Mouse (Mus musculus): Measurements from ENCODE around the gene Arhgap17.

Arhgap17 gene

GRCm38 (mm10) chr7:123368778-123369746 is 653 bp downstream of the Arhgap17 start:
- DNase-seq (ENCODE audit: low spot score) = peak; percentile 73

DNA sequence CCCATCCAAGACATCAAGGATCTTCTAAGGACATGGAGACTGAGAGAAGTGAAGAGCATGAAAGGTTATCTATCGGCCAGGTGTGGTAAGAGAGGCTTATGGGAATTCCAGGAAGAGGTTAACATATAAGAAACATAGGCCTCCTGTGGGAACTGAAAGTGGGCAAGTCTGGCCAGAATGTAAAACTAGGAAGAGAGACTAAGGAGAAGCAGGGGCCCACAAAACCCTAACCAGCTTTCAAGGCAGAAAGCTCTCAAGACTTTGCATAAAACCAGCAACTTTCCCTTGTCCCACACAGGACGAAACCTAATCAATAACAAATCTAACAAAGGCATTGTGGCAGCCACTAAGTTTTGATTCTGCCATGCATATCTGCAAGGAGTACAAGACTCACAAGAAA is 1.5 kb downstream of the Arhgap17 start:
- no peak for DNase-seq (ENCODE audit: low spot score)

DNA sequence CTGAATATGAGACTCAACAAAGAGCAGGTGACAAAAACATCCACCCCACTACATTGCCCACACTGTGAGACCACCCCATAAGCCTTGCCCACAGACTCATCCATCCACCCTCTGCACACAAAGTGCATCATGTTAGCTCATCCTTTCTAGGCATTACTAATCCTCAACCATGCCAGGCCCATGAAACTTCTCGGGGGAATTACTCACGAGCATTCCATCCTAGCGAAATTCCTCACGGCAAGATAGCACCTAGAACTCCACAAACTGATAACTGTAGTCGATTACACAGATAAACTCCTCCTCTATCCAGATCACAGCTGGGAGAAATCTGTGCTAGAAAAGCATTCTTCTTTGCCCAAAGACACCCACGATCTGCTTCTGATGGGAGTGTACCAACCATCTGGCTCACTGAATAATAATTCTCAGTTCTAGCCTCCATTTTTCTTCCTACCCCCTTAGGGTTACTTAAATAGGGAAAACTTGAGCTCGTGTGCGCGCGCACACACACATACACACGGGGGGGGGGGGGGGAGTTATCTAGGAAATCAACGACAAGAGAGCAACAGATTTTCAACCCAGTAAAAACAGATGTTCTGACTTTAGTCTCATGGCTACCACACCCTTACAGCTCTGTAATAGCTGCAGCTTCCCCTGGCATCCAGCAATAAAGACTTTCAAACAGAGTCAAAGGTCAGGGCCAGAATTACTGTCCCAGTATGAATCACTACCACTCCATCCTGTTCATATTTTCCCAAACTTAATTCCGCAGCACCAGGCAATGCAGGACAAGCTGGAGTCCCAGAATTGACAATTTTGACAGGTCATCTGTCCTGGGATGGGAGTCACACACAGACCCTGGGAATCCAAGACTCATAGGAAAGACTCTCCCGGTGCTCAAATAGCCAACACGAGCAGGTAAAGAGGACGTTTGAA is 2.2 kb downstream of the Arhgap17 start:
- DNase-seq (ENCODE audit: low spot score) = no peak

DNA sequence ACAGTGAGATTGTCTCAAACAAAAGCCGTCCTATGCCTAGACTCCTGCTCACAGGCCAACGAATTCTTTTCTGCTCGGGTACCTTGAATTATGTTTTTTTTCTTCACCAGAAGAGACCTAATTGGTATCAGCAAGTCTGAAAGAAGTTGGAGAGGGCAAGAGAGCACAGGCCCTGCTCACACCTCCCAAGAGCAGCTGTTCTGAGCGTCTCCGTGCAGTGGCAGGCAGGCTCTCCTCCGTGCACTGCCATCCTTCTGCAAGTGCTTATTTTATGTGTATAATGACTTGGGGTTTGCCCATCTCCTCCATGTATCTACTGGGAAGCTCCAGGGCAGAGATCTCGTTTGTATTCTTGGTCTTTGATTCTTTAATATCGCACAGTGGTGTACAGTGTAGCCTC is 2.9 kb downstream of the Arhgap17 start:
- no peak for DNase-seq (ENCODE audit: low spot score)

GRCm38 (mm10) chr7:123365876-123366741 is 3.6 kb downstream of the Arhgap17 start:
- DNase-seq (ENCODE audit: low spot score) = no peak

DNA sequence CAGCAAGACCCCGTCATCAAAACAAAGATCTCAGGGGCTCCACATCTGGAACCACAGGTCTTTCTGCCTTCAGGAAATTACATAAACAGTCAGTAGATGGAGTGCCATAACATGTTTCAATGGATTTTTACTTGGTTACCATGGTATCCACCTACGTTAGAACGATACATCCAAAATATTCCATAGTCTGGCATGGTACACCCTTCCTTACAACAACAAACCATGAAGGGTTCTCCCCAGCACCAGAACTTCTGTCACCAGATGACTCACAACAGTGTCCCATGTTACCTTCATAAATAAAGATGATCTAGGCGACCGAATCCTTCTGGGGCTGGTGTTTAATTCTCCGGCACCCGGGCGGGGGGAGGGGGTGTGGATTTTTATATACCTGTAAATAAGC is 5.7 kb downstream of the Arhgap17 start:
- DNase-seq (ENCODE audit: low spot score) = no peak

DNA sequence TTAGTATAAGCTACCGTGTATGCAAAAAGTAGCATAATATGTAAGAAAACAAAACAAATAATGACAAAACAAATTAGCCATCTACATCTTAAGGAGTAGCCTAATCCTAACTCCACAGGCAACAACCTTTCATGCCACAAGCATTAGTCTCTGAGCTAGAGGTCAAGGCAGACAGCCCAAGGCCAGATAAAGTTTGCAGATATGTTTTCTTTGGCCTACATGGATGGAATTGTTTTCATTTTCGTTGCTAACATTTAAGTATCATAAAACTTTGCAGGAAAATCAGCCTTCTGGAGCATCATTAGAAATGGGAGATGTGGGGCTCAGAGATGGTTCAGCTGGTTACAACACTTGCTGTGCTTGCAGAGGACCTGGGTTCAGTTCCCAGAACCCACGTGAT is 6.9 kb downstream of the Arhgap17 start:
- no peak for DNase-seq (ENCODE audit: low spot score)

DNA sequence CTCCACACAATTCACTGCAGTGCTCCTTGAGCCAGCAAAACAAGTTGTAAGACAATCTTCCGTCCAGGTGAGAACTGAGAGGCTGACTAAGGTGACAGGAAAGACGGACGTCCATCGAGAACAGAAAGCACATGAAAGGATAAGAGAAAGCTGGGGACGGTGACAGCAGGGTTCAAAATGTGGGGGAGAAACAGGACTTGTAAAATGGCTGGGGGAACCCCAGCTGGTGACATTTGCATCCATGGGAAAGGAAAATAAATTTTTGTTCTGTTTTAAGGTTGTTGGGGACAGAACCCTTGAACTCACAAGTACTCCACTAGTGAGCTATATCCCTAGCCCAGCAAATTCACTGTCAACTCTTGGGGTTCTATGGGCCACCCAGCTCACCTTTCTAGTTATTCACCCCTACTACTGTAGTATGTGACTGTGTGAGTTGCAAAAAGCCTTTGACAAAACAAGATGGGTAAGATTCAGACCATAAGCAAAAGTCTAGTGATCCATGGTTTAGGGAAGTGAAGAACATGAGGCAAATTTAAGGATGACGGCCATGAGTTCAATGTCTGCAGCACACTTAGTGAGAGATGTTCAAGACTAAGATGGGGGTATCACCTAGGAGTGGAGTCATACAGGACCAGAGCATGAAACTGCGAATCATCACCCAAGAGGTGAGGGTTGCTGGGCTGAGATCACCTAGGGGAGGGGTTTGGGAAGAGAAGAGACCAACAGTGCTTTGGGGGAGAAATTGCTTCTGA is 8.3 kb downstream of the Arhgap17 start:
- DNase-seq (ENCODE audit: low spot score) = no peak

DNA sequence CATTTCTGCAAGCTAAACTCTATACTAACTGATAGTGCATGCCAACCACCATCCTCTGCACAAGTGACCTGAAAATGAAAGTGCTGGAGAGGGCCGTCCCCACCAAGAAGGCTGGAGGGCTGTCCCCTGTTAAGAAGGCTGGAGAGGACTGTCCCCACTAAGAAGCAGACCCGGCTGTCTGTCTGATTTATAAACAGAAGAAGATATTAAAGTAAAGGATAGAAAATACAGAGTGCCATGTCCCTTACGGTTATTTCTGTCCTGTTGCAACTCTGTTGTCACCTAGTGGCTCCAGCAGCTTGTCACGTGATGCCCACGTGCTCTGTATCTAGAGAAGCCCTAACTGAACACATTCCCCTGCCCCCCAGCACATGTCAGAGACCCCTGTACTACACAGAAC is 9.5 kb downstream of the Arhgap17 start:
- no peak for DNase-seq (ENCODE audit: low spot score)

DNA sequence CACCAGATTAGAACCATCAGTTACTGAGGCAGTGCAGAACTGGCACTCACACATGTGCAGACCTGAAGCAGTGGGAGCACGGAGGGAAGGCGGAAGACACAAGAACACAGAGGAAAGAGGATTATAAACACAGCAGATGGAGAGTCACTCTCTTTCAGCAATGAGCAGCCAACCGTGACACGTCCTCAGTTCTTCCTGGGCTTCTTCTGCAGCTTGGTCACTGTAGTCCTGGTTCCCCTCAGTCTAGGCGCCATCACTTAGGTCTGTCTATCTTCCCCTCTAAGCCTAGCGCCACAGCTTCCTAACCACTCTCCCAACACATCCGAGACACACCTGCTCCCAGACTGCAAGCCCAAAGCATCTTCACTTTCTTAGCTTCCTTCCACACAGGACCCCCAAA is 10.6 kb downstream of the Arhgap17 start:
- peak; percentile 23 for DNase-seq (ENCODE audit: low spot score)

GRCm38 (mm10) chr7:123356158-123356557 is 13.6 kb downstream of the Arhgap17 start:
- no peak for DNase-seq (ENCODE audit: low spot score)

GRCm38 (mm10) chr7:123354851-123355250 is 14.9 kb downstream of the Arhgap17 start:
- DNase-seq (ENCODE audit: low spot score) = no peak

DNA sequence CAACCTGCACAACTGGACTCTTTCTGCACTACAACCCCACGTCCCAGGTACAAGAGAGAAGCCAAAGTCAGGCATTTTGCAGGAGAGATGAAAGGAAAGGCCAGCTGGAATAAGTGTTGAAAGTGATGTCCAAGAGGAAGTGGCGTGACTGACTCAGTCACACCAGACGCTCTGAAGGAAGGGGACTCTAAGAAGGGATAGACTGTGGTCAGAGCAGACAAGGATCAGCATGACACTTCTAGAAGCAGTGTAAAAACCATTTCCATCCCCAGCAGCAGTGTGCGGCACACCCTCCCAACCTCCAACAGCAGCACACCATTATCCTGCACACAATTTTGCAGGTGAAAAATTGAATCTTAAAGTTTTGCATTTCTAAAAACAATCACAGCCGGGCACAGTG is 15.3 kb downstream of the Arhgap17 start:
- no peak for DNase-seq (ENCODE audit: low spot score)

GRCm38 (mm10) chr7:123353879-123354278 is 15.8 kb downstream of the Arhgap17 start:
- DNase-seq (ENCODE audit: low spot score) = no peak

GRCm38 (mm10) chr7:123353081-123353480 is 16.6 kb downstream of the Arhgap17 start:
- no peak for DNase-seq (ENCODE audit: low spot score)

DNA sequence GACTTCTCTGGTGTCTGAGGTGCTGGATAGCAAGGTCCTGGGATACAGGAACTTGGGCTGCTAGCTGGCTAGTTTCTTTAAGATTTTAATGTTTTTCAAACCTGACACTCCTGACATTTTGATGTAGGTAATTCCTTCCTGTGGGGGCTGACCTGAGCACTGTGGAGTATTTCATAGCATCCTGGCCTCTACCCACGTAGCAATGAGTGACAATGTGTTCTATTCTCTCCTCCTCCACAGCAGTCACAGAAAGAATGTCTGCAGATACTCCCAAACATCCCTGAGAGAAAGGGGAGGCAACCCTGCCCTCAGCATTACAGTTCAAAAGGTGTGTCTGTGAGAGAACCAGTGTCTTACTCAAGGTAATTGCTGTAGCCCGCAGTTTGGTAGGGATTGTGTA is 19.5 kb downstream of the Arhgap17 start:
- no peak for DNase-seq (ENCODE audit: low spot score)

- DNase-seq (ENCODE audit: low spot score) = no peak
Measured at GRCm38 (mm10) chr7:123349813-123350212, 19.9 kb downstream of the Arhgap17 start.

GRCm38 (mm10) chr7:123346631-123347290 is 23.0 kb downstream of the Arhgap17 start:
- no peak for DNase-seq (ENCODE audit: low spot score)

GRCm38 (mm10) chr7:123345041-123345544 is 24.6 kb downstream of the Arhgap17 start:
- no peak for DNase-seq (ENCODE audit: low spot score)

DNA sequence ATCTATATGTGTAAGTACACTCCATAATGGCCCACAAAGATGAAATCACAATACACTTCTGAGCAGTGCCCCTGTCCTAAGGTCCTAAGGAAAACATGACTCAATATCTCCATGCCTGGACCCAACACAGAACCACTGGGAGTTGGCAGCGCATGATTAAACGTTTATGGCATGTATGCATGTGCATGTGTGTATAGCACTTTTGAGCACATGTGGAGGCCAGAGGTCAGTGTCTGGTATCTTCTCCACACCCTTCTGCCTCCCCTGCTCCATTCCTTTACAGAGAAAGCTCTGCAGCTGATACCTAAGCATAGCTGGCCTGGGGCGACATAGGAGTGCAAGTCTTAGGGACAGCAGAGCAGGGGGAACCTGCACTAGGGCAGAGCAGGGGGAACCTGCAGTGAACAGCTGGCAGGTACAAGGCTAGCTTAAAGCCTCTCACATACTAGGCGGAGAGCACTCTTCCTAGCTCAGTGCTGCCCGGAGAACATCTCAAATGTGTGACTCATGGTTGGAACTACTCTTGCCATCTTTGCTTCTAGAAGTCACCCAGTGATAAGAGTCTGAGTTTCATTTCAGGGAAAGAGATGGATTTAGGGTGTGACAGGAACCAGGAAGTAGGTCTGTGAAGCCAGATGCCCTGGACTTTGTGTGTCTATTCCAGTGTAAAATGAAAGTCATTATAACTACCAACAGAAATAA is 25.5 kb downstream of the Arhgap17 start:
- no peak for DNase-seq (ENCODE audit: low spot score)
